Mouse (Mus musculus): Measurements from ENCODE around the gene Msi2.

Gene Msi2

DNA sequence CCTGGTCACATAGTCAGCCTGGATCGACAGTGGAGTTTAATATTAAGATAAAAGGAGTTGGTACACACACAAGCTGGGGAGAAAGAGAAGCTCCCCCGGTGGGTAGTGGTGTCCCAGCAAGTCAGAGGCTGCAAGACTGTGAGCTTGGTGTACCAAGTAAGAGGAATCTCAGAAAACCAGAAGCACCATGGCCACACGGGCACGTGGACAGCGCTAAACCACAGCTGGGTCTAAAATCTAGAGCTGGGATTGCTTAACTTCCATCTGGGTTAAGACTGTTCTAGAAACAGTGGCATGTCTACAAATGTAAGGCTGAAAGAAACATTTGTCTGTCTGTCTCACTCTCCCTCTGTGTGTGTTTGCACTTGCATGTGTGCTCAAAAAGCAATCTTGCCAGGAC lies 402.9 kb downstream of the Msi2 start:
- no peak for DNase-seq (ENCODE audit: low spot score in 2 of 2)

- DNase-seq (ENCODE audit: low spot score in 2 of 2): no peak
Measured at GRCm38 (mm10) chr11:88314471-88314870, 403.8 kb downstream of the Msi2 start.

GRCm38 (mm10) chr11:88313512-88313911 lies 404.8 kb downstream of the Msi2 start:
- no peak for DNase-seq (ENCODE audit: low spot score in 2 of 2)

DNA sequence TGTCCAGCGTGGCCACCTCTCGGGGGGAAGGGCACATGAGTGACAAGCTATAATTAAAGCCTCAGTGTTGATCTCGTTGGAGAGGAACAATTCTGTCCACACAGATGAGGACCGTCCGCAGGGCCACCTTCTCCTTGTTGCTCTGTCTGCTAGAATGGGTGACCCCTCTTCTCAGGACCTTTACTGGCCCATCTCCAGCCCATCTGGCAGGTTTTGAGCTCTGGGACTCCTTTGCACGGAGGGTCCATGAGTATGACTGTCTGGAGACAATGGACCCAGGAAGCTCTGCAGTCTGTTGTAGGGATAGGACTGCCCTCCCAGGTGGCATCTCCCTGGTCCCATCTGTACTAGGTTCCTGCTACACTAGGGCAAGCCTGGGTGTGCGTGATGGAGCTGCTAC lies 406.7 kb downstream of the Msi2 start:
- DNase-seq (ENCODE audit: low spot score in 2 of 2): no peak

DNA sequence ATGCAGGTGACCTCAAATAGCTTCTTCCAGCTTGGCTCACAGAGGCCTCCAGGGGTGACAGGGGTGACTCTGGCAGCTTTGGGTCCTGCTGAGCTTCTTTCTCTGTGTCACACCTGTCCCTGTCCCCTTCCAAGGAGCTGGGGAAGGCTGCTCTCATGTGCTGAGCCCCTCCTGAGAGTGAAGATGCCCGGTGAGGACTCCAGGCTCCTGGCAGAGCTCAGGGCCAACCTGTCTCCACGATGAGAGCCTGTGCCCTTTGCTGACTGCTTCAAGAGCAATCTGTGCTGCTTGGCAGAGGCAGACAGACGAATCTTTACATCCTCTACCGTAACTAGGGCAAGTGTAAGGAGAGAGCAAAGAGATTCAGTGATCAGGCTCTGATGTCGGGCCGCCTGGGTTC lies 407.5 kb downstream of the Msi2 start:
- no peak for DNase-seq (ENCODE audit: low spot score in 2 of 2)

GRCm38 (mm10) chr11:88309059-88309700 lies 409.1 kb downstream of the Msi2 start:
- no peak for DNase-seq (ENCODE audit: low spot score in 2 of 2)

DNA sequence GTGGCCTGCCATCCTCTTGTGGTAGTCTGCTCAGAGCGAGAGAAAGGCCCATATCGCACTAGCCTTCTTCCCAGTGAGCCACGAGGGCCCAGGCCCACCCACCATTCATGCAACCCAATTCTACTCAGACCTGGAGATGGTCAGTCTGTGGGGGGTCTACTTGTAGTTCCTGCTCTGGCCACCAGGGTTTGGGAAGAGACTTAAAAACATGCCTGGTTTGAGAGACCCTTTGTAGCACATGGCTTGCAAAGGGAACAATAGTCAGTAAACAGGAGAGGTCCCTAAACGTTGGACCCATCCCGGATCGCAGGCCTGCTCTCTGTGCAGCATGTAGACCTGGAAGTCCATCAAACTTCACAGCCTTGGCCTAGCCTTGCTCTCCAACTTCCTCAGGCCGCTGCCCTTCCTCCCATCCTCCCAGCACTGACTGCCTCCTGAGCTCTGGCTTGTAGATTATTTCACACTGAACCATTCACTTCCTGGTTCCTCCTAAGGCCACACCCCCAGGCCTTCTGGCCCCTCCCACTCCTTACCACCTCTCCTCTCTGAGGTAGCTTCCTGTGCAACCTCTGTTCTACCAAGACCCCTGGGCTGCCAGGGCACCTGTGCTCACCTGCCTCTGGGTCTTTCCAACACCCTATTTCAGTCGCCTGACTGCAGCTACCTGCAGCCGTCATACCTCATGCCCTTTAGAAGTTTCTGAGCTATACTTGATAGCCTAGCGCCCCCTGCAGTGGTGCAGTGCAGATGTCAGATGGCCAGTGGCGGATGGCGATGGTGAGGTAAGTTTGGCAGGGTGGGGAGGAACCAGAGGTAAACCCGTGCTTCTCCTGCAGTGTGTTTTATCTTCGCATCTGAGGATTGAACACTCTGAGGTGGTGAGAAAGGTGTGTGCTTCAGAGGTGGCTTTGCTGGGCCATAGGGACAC lies 410.4 kb downstream of the Msi2 start:
- DNase-seq (ENCODE audit: low spot score in 2 of 2): no peak

DNA sequence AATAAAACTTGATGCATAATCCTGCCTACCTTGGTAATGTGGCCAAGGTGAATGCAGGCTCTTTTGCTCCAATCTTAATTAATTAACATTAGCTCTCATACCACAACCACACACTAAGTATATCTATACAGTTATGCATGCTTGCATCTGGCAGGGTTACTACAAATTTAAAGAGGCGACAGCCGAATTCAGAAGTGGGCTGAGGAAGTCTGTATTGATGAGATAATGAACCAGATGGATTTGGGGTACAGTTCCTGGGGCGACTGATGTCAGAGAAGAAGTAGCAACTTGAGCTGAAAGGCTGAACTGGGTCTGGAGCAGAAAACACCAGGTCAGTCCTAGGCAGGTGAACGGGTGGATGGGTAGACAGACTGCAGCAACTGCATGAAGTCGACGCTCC lies 412.6 kb downstream of the Msi2 start:
- no peak for DNase-seq (ENCODE audit: low spot score in 2 of 2)

DNA sequence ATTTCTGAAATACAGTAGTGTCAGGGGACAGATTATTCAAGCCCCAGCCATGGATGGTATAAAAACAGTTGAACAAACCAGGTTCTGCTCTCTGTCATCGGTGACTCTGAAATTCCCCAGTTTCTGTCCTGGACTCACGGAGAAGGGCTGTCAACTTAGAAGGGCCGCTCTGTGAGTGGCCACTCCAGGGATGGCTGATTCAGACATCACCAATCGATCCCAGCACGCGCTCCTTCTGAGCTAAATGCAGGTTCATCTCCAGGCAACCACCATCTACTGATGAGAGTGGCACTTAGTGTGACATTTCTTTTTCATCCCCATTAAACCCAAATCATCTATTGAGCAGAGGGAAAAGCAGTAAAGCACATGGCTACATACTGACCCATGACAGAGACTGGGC lies 416.7 kb downstream of the Msi2 start:
- no peak for DNase-seq (ENCODE audit: low spot score in 2 of 2)

- no peak for DNase-seq (ENCODE audit: low spot score in 2 of 2)
Measured at GRCm38 (mm10) chr11:88299345-88299744, 419.0 kb downstream of the Msi2 start.

DNA sequence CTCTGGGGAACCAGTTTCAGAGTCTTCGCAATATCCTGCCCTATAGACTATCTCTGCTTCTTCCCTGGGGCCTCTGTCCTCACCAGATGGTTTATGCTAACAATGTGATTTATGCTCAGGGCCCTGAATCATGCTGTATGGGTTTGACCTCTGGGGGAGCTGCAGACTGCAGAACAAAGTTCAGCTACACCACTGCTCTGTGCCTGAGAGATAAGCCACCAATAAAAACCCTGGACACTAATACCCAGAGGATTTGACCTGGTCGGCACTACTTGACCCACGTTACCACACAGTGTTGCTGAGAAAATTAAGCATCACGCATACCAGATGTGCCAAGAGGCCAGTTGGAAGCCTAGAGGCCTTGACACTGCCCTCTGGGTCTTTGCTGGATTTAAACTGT lies 420.8 kb downstream of the Msi2 start:
- DNase-seq (ENCODE audit: low spot score in 2 of 2): no peak

DNA sequence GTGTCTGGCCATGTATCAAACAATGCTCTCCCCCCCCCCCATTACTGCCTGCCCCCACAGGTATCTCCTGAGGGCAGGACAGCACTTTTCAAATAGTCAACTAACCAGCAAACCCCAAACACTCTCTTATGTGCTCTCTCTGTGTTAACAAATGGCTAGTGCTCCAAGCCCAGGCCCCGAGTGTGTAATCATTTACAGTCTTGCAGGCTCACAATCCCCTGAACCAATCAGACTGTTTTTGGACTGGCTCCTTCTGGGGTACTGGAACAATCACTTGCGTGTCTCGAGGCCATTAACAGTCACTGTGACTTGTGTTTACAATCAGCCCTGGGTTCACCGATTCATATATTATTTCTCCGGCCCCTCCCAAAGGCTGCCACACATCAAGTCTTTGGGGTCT lies 423.0 kb downstream of the Msi2 start:
- no peak for DNase-seq (ENCODE audit: low spot score in 2 of 2)

- DNase-seq (ENCODE audit: low spot score in 2 of 2): no peak
Measured at GRCm38 (mm10) chr11:88294394-88294710, 424.0 kb downstream of the Msi2 start.

GRCm38 (mm10) chr11:88293631-88294393 lies 424.5 kb downstream of the Msi2 start, which contains the start of gene Ccdc182:
Gene Ccdc182 (plus strand): TSS chr11:88294058.
- no peak for DNase-seq (ENCODE audit: low spot score in 2 of 2)

GRCm38 (mm10) chr11:88291688-88292087 lies 426.6 kb downstream of the Msi2 start:
- DNase-seq (ENCODE audit: low spot score in 2 of 2): no peak

- DNase-seq (ENCODE audit: low spot score in 2 of 2): no peak
Measured at GRCm38 (mm10) chr11:88291245-88291644, 427.1 kb downstream of the Msi2 start.

Data from heart, adult 9 months (tissue).